Mouse (Mus musculus) kidney, adult 18-20 months (tissue): Measurements from ENCODE around the gene Gm17387.

Source experiments
- DNase-seq: peaks from one replicate; pipeline ENCODE4 v3.0.0; 2021

Gene Gm17387

DNA sequence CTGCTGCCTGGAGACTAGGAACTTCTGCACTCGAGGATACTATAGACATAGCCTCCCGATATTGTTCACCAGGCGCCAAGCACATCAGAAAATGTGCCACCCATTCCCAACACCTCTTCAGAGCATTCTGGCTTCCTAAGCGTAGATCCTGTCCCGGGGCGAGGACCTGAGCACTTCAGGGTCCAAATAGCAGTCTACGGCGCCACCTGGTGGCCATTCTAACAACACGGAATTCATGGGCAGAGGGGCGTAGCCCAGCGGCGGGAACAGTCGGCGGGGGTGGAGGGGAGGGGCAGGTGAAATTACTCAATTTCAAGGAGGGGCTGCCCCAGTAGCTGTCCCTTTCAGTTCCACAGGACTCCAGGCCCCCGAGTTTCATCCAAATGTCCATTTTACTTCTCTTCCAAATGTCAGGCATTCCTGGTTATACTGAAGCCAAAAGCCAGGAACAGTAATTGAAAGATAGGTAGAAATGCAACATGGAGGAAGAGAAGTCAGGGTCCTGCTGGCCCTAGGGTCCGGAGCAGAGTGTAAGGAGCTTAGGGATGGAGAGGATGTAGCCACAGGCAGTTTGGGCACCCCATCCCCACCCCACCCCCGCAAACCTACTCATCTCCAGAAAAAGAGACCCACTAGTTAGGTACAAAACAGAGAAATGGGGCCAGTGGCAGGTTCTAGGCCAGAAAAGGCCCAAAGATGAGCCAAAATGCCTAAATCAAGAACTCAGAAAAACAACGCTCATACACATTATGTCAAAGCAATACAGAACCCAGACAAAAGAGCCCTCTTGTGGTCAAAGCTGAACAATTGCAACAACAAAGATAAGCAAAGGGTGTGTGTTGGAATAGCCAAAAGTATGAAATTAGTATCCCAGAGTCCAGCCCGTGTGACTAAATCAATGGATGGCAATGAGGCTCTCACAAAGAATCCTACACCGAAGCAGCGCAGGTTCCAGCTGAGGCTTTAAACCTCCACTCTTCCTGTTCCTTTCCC lies 19.6 kb downstream of the Gm17387 start:
- DNase-seq = peak; percentile 93

- DNase-seq = no peak
These were observed 20.4 kb downstream of the Gm17387 start for GRCm38 (mm10) chr7:141049326-141049725.

DNA sequence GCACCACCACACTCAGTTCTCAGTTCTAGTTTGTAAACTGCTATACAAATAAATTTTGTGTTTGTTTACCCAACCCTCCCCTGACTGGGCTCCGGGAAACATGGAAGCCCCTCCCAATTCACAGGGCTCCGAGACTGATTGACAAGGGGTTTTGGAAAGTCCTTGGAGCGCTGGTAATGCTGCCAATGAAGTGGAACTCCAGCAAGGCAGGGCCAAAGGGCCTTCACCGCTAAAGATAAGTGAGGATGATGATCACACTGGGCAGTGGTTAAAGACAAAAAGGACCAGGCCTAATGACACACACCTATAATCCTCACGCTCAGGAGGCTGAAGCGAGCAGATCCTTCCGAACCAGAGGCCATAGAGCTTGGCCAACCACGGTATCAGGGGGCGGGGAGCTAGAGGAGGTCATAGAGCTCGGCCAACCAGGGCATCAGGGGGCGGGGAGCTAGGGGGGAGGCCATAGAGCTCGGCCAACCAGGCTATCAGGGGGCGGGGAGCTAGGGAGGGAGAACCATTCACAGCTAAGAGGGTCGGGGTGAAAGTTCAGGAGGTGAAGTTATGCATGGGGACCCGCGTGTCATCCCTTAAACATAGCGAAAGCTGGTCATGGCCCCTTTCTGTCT lies 22.2 kb downstream of the Gm17387 start:
- no peak for DNase-seq

- peak; percentile 12 for DNase-seq
These were observed 23.1 kb downstream of the Gm17387 start for GRCm38 (mm10) chr7:141052016-141052415.

DNA sequence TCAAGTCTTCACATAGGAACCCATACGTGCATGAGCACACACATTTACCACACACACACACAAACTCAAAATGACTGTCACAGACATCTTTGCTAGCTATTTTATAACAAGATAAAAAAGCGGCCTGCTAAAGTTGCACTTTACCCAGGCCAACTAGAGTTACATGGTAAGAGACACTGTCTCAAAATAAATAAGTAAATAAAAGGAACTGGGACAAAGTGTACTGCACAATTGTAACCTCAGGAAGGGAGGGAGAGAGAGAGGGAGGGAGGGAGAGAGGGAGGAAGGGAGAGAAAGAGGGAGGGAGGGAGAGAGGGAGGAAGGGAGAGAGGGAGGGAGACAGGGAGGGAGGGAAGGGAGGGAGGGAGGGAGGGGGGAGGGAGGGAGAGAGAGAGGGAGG lies 23.5 kb downstream of the Gm17387 start:
- DNase-seq = no peak

DNA sequence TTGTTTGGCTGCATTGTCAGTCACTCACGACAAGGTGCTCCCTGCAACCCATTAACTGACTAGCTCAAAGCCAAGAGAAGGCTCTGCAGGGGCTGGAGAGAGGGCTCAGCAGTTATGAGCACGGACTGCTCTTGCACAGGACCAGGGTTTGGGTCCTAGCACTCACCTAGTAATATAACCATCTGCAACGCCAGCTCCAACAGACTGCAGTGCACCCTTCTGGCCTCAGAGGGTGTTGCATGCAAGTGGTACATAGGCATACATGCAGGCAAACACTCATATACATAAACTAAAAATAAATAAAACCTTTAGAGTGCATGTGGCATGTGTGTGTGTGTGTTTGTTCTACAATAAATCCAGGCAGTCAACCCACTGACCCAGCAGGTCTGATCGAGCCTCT lies 26.9 kb downstream of the Gm17387 start:
- no peak for DNase-seq

- DNase-seq = no peak
These were observed 28.0 kb downstream of the Gm17387 start for GRCm38 (mm10) chr7:141056976-141057375.

GRCm38 (mm10) chr7:141057541-141057940 lies 28.6 kb downstream of the Gm17387 start:
- DNase-seq = no peak

DNA sequence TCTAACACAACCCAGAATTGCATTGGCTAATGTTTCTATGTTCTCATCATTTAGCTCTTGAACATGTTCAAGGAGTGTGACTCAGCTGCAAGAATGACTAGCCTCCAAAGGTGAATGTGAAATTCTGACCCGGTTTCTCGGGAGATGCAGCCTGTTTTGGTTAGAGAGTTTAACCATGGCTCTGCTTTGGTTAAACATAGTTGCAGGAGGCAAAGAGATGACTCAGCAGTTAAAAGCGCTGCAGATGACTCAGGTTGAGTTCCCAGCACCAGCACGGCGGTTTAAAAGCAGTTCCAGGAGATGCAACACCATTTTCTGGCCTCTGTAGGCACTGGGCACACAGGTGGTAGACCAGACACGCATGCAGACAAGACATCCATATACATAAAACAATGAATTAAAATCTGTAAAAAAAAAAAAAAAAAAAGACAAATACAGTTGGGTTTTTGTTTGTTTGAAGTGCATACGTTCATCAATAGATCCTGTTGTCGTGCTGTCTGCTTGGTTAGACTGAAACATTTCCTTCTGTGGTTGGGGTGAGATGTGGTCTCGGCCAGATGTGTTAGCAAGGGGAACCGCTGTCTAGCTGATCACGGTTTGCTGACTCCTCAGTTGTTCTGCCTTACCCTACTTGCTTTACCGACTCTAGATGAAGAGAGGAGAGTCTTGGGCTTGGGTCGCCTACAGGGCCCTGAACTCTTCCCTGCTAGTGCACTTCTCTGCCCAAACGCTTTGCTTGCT lies 29.8 kb downstream of the Gm17387 start:
- DNase-seq = no peak

DNA sequence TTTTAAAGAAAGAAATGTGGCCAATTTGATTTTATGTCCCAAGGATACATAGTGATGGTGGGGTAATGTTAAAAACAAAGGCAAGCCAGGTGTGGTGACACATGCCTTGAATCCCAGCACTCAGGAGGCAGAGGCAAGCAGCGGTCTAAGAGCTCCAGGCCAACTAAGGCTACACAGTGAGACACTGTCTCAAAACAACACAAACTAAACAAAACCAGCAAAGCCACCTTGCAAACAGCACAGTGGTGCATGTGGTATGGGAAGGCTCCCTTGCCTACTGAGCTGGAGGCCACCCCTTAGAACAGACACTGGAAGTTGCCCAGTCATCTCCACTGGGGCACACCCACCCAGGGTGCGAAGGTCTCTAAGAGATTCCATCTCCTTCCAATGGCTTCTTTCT lies 31.0 kb downstream of the Gm17387 start:
- DNase-seq = no peak

GRCm38 (mm10) chr7:141060426-141061242 lies 31.7 kb downstream of the Gm17387 start, which contains the start of gene B4galnt4:
B4galnt4 (plus strand) TSS chr7:141061104.
- peak; percentile 62 for DNase-seq

GRCm38 (mm10) chr7:141061269-141061692 lies 32.4 kb downstream of the Gm17387 start:
- DNase-seq = no peak

DNA sequence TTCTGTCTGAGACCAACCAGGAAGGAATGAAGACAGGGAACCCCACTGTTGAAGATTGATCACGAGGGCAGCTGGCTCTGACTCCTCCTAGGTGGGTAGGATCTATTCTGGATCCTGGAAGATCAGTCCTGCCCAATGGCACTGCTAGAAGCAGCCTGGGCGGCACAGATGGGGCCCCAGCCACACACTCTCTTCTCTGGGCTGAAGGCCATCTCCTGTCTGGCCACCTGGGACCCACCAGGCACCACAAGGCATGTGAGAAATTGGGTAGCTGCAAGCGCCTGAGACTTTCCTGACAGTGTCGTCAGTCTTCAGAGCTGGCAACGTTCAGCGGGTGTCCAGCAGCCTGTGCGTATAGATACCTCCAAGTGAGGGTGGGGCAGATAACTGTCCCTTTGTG lies 33.6 kb downstream of the Gm17387 start:
- DNase-seq = no peak

DNA sequence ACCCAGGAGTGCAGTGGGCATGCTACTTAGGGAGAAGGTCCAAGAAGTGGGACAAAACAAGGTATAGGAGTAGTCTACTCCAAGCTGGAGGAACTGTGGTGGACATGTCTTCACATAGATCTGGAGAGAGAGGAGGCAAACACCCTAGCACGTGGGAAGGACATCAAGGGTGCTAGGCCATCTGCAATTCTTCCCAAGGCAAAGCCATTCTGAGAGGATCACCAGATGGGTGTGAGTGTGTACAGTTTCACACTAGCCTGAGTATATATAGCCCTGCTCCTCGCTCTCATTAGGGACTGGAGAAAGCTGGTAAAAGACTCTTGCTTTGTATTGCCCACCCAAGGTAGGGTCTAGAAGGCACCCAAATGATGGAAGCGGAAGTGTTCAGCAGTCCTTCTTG lies 34.4 kb downstream of the Gm17387 start:
- no peak for DNase-seq

DNA sequence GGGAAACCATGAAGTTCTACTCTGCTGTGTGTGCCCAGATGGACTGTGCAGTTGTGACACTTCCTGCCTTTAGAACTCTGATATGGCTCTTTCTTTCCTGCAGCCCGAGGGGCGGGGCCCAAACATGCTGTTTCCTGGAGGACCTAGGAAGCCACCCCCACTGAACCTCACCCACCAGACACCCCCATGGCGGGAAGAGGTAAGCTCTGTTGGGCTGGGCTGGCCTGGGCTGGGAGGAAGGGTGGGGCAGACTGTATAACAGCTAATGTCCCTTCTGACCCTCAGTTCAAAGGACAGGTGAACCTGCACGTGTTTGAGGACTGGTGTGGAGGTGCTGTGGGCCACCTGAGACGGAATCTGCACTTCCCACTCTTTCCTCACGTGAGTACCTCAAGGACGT lies 35.2 kb downstream of the Gm17387 start:
- DNase-seq = no peak

DNA sequence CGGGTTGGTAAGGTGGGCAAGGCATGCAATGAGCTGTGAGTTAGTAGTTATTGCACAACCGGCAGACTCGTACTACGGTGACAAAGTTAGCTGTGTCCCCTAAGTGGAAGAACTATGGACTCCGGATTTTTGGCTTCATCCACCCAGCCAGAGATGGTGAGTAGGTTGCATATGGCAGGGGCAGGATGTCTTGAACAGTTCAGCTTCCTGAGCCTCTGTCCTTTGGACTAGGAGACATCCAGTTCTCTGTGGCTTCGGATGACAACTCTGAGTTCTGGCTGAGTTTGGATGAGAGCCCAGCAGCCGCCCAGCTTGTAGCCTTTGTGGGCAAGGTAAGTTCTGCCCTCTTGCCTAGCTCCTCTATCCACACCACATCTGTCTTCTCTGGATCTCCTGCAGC lies 35.6 kb downstream of the Gm17387 start:
- DNase-seq = no peak

- no peak for DNase-seq
These were observed 39.4 kb downstream of the Gm17387 start for GRCm38 (mm10) chr7:141068351-141068750.

DNA sequence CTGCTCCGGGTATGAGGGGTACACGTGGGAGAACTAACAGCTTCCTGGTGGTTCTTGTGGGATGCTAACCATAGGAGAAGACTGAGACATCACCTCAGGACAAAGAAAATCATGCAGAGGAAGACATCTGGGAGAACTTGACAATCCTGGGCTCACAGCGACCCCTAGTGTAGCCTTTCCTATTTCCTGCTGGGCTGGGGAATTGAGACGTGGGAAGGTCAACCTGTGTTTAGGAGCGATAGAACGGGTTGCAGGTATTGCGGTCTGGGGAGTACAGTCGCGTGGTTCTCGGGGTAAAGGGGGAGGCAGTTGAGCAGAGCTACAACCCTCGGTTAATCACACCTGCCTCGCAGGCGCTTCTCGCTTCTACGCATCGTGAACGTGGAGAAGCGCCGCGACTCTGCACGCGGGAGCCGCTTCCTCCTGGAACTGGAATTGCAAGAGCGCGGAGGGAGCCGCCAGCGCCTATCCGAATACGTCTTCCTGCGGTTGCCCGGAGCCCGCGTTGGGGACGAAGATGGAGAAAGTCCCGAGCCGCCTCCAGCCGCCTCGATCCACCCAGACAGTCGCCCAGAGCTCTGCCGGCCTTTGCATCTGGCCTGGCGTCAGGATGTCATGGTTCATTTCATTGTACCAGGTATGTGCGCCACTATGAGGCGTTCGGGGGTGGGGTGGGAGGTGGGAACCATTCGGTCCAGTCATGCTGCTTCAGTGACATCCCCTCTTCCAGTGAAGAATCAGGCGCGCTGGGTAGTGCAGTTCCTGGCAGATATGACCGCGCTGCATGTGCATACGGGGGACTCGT lies 41.3 kb downstream of the Gm17387 start:
- peak; percentile 85 for DNase-seq

- peak; percentile 43 for DNase-seq
These were observed 43.2 kb downstream of the Gm17387 start for GRCm38 (mm10) chr7:141072017-141072745.

DNA sequence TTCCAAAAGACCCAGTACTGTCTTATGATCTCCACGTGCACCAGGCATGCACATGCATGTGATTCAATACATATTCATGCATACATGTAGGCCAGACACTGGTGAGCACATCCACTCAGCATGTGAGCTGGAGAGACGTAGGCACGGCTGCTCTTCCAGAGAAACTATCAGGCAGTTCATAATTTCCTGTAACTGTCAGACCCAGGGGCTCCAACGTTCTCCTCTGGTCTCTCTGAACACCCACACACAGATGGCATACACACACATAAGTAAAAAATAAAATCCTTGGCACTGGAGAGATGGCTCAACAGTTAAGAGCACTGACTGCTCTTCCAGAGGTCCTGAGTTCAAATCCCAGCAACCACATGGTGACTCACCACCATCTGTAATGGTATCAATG lies 44.9 kb downstream of the Gm17387 start:
- DNase-seq = no peak

- DNase-seq = no peak
These were observed 48.9 kb downstream of the Gm17387 start, which contains the start of gene Pkp3 for GRCm38 (mm10) chr7:141077841-141078240. Pkp3 (plus strand) TSS chr7:141078218.
